Mouse (Mus musculus): ENCODE data around the gene Bcl2l13.

DNA sequence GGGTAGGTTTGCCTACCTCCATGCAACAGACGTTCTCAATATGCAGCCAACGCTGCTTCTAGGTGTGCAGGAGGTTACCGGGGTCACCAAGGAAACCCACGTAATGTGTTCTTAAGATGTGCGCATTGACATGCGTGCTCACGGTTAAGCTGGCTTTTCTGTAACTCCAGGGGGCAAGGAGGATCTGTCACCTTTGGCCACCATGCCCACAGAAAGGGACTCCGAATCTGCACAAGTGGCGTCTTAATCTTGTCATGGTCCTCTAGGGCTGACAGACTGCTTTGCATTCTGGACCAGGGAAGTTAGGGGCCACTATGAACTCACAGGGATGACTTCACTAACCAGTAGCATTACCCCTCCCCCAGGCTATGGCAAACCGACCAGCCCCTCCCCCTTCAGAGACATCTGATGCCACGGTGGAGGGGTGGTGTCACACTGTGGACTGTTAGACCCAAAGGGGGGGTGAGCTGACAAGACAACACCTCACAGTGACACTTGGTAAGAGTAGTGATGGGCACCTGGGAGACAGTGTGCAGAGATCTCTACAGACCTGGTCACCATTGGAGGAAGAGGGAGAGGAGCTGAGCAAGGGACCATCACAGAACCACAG is 102.1 kb downstream of the Bcl2l13 start:
- TF ChIP-seq EP300 (IDR thresholded peaks at IDR 0.05) (no peak), CTCF (IDR thresholded peaks at IDR 0.05) (no peak)
